Mouse (Mus musculus) CD8-positive naive resting alpha-beta T cell, adult 2 months (primary cell): Measurements from ENCODE around the gene Dapp1.
A peak's percentile ranks its signal among the peaks of the same experiment; 100 is the strongest.
"Not testable (repeated sequence)": the region's sequence is repeated elsewhere in the genome, so short reads cannot be mapped to it uniquely, and the experiment has no call there.

ENCODE experiments used
- DNase-seq, 2 experiments: peaks; one replicate each; pipeline ENCODE4 v3.0.0; 2022; ENCODE audit warnings: low read depth in 2 of 2, low spot score in 2 of 2

The Dapp1 gene

DNA sequence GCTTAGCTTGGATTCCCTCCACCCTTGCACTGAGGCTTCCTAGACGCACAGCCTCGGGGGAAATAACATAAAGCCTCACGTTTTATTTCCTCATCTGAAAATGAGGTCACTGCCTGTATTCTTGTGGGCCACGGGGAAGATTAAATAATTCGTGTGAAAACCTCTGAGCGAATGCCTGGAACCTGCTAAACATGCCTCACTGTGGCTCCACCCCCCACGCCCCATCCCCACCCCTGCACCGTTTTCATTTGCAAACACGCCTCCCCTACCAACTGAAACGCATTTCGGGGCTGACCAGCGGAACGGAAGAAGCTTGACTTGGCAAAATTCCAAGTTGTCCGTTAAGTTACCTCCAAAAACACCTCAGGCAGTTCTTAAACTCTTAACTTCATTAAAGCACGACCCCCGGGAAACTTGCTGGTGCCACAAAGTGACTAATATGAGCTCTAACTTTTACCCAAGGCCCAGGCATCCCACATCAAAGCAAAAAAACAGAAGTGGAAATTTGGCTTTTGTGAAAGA, 25.7 kb downstream of the Dapp1 start:
- no peak for DNase-seq

DNA sequence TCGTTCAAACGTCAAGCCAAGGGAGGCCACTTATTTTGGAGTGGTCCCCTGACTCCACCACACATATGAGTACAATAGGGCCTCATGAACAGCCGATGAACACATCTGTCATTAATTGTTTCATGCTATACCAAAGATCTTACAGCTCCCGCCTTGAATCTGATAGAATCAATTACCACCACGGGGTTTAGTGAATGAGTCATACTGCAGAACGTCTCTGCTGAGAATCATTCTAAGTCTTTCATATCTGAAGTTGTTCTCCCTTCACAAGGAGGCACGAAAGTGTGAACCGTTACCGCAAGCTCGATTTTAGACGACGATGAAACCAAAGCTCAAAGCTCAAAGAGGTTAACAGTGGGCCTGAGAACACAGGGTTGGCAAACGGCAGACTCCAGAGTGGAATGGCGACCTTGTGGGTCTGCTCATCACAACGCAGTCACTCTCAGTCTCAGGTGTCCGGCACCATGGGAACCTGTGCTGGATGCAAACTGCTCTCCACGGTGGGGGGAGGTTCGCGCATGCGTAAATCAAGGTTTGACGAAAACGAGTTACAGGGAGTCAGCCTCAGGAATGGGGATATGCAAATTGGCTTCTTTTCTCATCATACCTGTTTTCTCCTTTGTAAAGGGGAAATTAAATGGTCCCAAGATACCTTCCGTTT, 27.0 kb downstream of the Dapp1 start:
- no peak for DNase-seq

DNA sequence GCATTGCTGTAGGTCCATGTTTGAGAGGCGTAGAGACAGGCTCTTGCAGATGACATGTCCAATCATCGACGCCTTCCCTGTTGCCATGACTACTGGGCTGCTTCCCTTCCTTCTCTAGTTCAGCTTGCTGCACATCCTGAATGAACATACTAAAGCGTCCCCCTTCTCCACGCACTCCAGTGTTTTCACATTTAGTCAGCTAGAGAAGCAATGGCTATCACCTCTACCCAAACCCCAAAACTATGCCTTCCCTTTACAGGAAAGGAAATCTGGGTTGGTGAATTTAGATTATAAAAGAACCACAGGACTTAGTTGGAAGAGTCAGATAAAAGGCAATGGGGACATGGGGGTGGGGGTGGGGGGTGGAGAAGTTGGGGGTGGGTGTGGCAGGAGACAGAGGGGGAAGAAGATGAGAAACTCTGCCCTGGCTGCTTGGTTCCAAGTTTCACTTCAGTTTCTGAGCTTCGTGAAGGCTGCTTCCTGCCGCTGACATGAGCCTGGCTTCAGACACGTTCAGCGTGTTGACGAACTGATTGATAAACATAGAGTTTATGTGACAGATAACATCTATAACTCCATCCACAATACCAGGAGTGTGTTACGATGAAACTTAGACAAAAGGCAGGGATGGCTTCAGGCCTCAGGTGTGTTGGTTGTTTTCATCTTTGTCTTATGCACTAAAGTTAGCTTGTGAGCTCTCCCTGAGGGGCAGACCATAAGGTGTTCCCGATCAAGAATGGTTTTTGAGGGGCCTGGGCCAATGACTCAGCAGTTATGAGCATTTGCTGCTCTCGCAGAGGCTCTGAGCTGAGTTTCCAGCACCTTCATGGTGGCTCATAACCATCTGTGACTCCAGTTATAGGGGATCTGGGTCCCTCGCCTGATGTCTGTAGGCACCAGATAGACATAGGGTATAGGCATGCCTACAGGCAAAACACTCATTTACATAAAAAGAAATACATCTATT, 28.1 kb downstream of the Dapp1 start:
- peak; percentile 24 to 30 for DNase-seq

DNA sequence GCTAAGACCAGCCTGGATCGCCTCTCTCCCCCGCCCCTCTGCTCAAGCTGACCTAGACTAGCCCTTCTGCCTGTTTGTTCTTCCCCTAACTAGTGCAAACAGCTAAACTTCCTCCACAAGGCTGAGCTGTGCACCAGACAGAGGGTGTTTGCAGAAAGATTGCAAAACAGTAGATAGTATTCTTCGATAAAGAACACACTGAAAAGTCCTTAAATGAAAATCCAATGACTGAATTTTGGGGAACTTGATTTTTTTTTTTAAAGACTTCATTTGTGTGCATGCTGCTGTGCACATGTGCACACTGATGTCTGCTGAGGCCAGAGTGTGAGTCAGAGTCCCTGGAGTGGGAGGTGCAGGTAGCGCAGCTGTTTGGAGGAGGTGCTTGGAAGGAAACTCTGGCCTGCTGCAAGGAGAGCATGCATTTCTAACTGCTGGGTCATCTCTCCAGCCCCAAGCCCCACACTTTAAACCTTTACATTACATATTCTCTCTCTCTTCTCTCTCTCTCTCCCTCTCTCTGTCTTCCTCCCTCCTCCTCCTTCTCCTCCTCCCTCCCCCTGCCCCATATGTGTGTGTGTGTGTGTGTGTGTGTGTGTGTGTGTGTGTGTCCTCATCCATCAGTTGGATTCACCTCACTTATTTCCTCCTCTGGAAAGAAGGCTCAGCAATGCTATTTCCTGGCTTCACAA, 29.0 kb downstream of the Dapp1 start:
- no peak for DNase-seq

DNA sequence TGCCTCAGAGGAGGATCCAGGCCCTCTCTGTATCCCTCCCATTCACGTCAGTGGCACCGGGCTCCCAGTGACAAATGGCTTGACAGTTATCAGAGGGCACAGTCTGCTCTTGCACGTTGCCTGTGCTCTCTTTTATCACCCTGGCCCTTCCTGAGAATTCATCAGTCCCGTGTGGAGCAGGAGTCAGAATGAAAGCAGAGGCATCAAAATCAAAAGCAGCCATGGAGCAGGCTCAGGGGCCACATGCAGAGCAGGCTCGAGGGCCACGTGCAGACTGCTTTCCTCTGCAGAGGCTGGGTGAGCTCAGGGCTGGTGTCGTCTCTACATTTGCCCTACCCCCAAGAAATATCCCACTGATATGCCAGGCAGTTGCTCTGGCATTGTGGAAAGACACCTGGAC, 29.5 kb downstream of the Dapp1 start:
- no peak for DNase-seq

DNA sequence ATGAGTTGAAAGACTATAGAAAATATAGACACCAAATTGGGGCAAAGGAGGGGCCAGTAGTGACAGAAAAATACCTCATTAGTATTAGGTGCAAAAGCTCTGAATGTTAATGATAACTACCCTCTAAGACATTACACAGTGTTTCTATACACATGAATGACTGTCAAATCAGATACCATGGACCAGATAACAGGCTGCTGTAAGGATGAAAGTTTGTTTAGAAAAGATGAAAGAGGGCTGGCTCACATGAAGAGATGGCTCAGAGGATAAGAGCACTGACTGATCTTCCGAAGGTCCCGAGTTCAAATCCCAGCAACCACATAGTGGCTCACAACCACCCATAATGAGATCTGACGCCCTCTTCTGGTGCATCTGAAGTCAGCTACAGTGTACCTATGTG, 30.0 kb downstream of the Dapp1 start:
- DNase-seq, result not testable (repeated sequence)

DNA sequence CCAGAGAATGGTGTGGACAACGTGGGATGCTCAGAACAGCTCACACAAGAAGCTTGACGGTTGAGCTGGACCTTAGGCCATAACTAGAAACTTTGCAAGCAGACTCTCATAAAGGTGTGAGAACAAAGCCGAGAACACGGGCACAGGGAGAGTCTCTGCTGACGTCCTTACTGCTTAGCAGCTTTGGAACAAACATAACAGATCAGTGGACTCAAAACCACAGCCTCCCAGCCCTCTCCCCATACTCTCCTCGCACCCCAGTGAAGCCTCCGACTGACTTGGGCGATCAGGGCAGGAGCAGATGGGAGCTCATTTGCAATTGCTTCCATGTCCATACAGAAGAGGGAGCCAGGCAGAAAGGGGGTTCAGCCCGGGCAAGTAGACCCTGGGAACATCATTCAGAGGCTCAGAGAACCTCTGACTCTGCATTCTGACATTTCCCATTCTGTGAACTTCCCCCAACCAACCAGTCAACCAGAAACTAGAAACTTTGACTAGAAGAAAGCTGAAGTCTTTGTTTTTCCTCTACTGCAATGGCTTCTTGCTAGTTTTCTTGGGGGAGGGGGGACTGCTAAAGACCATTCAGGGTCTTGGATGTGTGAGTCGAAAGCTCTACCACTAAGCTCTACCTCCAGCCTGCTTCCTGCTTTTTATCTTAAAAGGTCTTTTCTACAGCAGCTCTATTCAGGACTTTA, 31.0 kb downstream of the Dapp1 start:
- no peak for DNase-seq

DNA sequence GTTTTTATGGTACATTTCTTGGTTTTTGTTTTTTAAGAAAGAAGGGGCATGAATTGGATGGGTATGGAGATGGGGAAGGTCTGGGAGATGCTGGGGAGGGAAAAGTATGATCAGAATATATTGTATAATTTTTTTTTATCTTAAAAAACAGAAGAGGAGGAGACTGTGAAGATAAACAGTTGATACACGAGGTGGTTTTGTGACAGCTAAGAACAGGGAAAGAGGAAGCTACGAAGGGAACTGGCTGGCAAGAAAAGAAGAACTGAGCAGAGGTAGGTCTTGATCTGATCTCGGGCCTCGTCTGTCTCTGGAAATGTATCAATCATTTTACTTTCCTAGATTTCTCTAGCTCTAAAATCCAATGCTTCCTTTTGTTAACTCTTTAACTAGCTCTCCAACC, 33.8 kb downstream of the Dapp1 start:
- no peak for DNase-seq

DNA sequence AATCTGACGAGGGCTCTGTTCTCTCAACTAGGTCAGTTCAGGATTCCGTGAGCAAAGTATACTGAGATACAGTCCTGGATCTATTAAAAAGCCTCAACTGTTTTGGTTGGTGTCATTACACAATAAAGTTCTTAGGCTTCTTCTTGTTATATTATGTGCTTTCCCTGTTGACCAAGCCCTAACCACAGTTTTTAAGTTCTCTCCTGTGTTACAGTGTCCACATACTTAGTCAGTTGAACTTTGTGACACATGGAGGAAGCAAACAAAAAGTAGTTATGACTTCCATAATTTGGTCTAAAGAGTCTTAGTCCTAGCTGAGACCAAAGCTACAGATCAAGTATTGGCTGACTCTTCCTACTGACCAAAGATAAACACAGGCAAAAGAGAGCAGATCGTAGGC, 34.5 kb downstream of the Dapp1 start:
- no peak for DNase-seq

DNA sequence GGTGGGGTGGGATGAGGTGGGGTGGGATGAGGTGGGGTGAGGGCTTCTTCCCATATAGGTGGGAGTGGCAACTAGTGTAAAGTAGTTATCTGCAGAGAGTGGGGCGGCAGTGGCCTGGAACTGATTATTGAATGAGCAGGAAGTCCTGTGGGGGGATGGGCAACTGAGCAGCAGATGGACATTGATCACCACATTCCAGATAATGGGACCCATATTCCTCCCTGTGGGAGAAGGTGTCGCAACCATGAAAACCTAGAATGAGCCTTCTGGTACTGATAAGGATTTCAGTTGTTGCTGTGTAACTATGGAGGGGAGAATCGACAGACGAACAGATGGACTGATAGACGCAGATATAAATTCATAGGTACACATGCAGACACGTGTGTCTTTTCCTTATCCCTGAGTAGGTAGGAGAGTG, 37.6 kb downstream of the Dapp1 start:
- no peak for DNase-seq

DNA sequence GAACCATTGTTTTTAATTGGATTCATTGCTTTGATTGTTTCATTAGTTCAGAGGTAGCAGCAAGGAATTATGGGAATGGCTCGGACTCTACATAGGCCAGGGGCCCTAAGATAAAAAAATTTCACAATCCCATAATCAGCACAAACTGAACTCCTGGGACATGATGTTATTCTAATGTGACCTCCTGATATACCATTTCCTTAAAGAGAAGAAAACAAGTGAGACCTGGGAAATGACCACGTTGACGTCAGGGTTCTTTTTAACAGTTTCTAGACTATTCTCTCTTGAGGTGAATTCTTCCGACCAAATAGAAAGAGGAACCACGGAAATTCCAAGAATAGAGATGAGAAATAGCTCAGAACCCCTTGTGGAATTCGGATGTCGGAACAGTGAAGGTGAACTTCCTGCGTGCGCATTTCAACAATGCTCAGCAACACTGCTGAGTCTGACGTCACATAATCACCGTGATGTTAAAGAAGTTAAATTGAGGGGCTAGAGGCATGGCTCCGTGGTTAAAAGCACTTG, 39.2 kb downstream of the Dapp1 start:
- no peak for DNase-seq

DNA sequence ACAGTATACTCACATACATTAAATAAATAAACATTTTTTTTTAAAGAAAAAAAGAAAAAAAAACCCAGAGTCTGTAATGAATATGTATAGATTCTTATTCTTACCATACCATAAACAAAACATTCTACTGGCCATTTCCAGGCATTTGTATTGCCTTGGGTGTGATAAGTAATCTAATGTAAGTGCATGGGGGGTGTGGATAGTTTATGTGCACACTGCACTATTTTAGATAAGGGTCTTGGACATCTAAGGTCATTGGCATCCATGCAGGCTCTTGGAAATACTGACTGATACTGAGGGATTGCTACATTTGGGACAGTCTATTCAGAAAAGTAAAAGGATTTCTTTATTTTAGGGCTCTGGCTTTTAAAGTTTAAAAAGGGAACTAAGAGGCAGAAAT, 39.8 kb downstream of the Dapp1 start:
- no peak for DNase-seq

DNA sequence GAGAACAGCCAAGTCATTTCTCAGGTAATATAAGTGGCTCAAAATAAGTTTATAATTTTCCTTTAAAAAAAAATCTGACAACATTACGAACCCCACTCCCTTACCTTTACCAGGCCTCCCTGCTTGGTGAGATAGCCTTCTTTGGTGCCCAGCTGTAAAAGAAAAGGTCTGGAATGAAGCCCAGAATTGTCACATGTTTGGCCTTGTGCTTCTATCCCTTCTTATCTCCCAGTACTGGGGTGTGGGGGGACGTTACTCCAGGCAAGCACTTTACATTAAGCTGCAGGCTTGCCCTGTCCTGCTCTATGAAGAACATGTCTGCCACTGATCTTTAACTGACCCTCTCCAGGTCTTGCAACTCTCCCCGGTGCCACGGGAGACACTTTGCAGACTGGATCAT, 40.6 kb downstream of the Dapp1 start:
- no peak for DNase-seq

DNA sequence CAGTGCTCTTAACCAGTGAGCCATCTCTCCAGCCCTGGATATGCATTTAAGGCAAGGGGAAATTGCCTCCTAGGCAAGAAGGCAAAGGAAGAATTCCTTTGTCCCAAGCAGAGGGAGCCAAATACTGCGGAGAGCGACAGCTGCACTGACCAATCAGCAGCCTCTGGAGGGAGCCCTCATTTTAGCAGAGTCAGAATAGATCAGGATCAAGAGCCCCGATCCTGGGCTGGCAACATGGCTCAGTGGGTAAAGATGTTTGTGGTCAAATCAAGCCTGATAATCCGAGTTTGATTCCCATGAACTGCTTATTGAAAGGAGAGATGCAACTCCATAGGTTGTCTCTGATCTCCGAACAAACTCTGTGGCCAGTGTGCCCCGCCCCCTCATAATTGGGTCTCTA, 42.7 kb downstream of the Dapp1 start:
- DNase-seq, result no peak

DNA sequence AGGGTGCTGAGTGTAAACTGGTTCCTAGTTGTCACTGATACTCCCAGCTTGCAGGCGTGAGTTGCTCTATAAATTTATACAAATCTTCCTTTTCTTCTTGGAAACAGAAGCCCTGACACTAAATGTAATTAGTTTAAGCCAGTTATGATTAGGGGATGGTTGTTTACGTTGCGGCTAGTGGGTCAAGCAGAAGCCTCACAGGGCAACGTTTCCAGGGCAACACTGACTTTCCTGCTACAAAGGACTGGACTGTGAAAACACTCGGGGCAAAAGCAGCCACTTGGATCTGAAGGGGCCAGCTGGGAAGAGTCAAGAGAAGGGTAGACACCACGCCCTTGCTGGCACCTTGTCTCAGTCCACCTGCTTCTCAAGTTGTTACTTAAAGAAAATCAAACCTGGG, 44.8 kb downstream of the Dapp1 start:
- no peak for DNase-seq

DNA sequence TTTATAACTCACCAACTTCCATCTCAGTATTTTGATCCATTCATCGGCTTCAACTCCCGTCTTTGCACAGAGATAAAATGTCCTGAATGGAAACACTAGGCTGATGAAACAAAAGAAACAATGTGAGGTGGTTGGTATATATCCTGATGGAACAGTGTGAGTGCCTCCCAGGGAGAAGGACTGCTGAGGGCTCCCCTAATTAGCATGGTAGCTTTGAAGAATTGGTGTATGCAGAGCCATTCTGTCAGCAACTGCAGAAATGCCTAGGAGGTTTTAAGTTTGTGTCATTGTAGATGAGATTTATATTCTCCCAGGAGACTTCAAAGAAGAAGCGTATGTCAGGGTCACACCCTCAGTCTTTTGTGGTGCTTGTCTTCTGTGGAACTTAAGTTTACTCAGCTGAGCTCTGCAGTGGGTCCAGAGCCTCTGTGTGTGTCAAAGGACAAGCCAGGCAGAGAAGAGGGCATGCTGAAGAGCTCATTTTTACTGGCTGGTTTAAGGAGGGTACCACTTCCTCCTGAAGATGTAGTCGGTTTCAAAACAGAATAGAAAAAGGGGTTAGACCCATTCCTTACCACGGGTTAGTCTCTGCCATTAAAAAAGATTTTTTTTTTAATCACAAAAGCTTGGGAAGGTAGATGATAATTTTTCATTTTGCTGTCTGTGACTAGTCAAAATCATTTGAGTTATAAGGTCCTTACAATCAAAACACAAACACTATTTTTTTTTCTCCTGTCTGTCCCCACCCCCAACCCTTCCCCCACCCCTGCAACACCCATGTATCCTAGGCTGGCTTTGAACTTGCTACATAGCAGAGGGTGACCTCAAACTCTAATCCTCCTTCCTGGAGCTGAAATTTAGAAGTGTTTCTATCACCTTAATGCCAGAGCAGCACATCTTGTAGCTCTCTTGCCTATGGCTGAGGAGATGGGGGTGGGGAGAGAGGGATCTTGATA, 45.5 kb downstream of the Dapp1 start:
- DNase-seq, result no peak

DNA sequence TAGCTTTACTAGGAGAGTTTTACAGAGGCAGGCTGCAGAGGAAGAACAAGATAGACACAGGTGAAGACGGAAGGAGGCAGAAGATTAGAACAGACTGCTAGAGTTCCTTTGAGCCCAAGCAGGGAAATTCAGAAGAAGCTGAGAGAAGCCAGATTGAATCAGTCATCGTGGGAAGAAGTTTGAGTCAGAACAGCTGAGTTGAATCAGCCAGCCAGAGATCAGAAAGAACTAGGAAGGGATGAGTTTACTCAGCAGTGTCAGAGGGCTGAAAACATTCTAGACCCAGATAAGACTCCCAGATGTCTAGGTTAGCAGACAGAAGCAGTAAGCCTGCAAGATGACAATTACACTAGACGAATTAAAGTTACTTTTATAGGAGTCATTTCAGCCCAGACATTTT, 47.4 kb downstream of the Dapp1 start:
- DNase-seq, result no peak

DNA sequence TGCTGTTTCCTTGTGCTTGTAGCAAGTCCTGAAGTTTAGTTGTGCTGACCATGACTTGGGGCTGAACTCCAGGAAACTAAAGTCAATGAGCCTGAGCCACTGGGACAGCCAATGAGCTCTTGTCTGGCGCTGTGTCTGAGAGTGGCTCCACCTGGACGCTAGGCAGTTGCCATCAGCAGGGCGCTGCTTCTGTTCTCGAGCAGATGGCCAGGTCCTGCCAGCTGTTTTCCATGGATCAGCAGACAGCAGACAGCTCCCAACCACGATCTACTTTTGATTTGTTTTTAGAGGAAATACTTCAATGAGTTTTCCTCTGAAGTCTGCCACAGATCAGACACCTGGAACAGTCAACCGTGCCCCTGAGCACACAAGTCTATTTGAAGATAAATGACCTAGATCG, 48.6 kb downstream of the Dapp1 start:
- DNase-seq, result no peak

DNA sequence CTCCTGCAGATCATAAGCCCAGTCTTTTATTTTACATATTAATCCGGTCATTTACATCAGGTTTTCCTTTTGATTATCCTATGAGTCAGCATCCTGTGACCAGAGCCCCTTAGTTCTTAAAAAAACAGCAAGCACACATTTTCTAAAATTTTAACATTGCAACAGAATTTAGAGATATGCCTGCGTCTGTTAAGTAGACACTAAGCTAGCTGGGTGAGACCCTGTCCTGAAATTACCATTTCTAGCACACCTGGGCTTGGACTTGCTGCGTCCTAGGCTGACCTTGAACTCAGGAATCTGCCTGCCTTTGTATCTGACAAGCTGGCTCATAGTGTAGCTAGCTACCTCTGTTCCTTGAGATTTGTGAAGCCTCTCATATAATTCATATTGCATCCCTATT, 51.4 kb downstream of the Dapp1 start:
- no peak for DNase-seq

DNA sequence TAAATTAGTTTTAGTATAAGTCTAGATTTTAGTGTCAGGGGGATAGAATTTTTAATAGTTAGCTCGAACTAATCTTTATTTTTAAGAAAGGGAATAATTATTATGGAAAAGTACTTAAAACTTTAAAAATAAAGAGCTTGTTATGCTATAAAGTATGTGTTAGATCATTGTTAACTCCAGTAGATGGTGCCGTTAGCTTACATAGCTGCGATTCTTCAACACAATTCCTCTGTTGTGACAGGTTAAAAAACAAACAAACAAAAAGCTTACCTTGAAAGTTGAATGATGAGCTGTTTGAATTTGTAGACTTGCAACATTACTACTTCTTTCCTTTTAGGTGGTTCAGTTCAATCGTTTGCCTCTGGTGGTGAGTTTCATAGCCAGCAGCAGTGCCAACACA, 54.3 kb downstream of the Dapp1 start:
- DNase-seq, result no peak
